Mouse (Mus musculus) limb, embryonic 10.5 days (tissue): ENCODE results near the gene Cyp3a44. TPM values are rescaled to one million over a fixed set of nuclear protein-coding genes. Genes with fewer than 3 reads are reported as not detected.
"Not testable (repeated sequence)": the region's sequence is repeated elsewhere in the genome, so short reads cannot be mapped to it uniquely, and the experiment has no call there.

ENCODE experiments used
- DNase-seq: peaks from one replicate; pipeline ENCODE4 v3.0.0-alpha.2; 2017; ENCODE audit warnings: low spot score
- H3K27ac ChIP-seq: fragments of 300-500 bp; sonication (generic); 2 replicates; pipeline ENCODE4 v1.5.1; 2016; ENCODE audit warnings: mild to moderate bottlenecking
- H3K27me3 ChIP-seq: fragments of 300-500 bp; sonication (generic); 2 replicates; pipeline ENCODE4 v1.6.1; 2016; ENCODE audit warnings: low read depth, mild to moderate bottlenecking; ENCODE audit not compliant: poor library complexity, severe bottlenecking
- H3K36me3 ChIP-seq: fragments of 300-500 bp; sonication (generic); 2 replicates; pipeline ENCODE4 v1.6.1; 2016; ENCODE audit warnings: mild to moderate bottlenecking, moderate library complexity
- H3K4me1 ChIP-seq: fragments of 300-500 bp; sonication (generic); 2 replicates; pipeline ENCODE4 v1.6.1; 2016
- H3K4me3 ChIP-seq: fragments of 300-500 bp; sonication (generic); 2 replicates; pipeline ENCODE4 v1.5.1; 2016; ENCODE audit warnings: mild to moderate bottlenecking, moderate library complexity
- H3K9me3 ChIP-seq: fragments of 300-500 bp; sonication (generic); replicated peaks from 2 replicates; pipeline ENCODE4 v1.6.1; 2016; ENCODE audit warnings: mild to moderate bottlenecking
- WGBS: fragments of 180-500 bp; shearing (Covaris S2); methylation state at CpG from one replicate; pipeline ENCODE4 v1.1.7; 2016; 5-methylcytosine and 5-hydroxymethylcytosine counted together
- polyA plus RNA-seq: library from polyadenylated mRNA; unstranded; fragments of >200 nt; fragmentation: Nextera tagmentation; extraction: Ambion mirVana; gene quantifications from 2 replicates; pipeline ENCODE4 v1.2.1, GENCODE M21; 2016

The Cyp3a44 gene
- polyA plus RNA-seq: not detected in 2 replicates

GRCm38 (mm10) chr5:145805796-145806195 is at the start of gene Cyp3a44:
TSS of gene Cyp3a44 (minus strand) at chr5:145805874.
- H3K27ac ChIP-seq, DNase-seq, H3K9me3 ChIP-seq, H3K4me3 ChIP-seq, H3K27me3 ChIP-seq, H3K36me3 ChIP-seq, H3K4me1 ChIP-seq: not testable (repeated sequence)
- WGBS: 86% methylated on average over 2 of the region's 2 CpGs

GRCm38 (mm10) chr5:145800229-145800628 is 5.4 kb downstream of the Cyp3a44 start:
- not testable (repeated sequence) for H3K36me3 ChIP-seq, H3K4me1 ChIP-seq, DNase-seq, H3K27ac ChIP-seq, H3K4me3 ChIP-seq, H3K27me3 ChIP-seq
- H3K9me3 ChIP-seq: peaks cover 12% of the 10 kb centered on the region; the same call in 1 of the 2 replicates

- DNase-seq, H3K36me3 ChIP-seq, H3K27ac ChIP-seq, H3K4me3 ChIP-seq, H3K27me3 ChIP-seq, H3K4me1 ChIP-seq: not testable (repeated sequence)
- peaks cover 12% of the 10 kb centered on the region; the same call in 1 of the 2 replicates for H3K9me3 ChIP-seq
Observed at GRCm38 (mm10) chr5:145793232-145793631, 12.4 kb downstream of the Cyp3a44 start.

GRCm38 (mm10) chr5:145737512-145737911 is 68.2 kb downstream of the Cyp3a44 start:
- not testable (repeated sequence) for H3K9me3 ChIP-seq, DNase-seq, H3K4me1 ChIP-seq, H3K36me3 ChIP-seq, H3K27me3 ChIP-seq, H3K4me3 ChIP-seq, H3K27ac ChIP-seq
- 83% methylated on average over 3 of the region's 3 CpGs for WGBS

Other genes starting within 250 kb of the Cyp3a44 start
- gene Cyp3a41b, start 221.1 kb downstream of the Cyp3a44 start, polyA plus RNA-seq: not detected in 2 replicates
- gene Cyp3a41a, start 85.7 kb downstream of the Cyp3a44 start, polyA plus RNA-seq: not detected in 2 replicates
- gene Cyp3a11, start 74.1 kb upstream of the Cyp3a44 start, polyA plus RNA-seq: not detected in 2 replicates
- not detected in 2 replicates for gene Cyp3a25, start 203.7 kb upstream of the Cyp3a44 start, polyA plus RNA-seq